Mouse (Mus musculus) gastrocnemius, adult 18-20 months (tissue): ENCODE measurements around the gene Zfp868. TPM values are rescaled to one million over a fixed set of nuclear protein-coding genes. Genes with fewer than 3 reads are reported as not detected.
"Not testable (repeated sequence)": the region's sequence is repeated elsewhere in the genome, so short reads cannot be mapped to it uniquely, and the experiment has no call there.

Experiments
- DNase-seq: peaks from one replicate; pipeline ENCODE4 v3.0.0; 2021; ENCODE audit warnings: low spot score
- long read RNA-seq, 2 experiments: library from polyadenylated mRNA; stranded (forward); transcript quantifications; one replicate each; pipeline ENCODE4 v2.0.0; 2021
- total RNA-seq, 2 experiments: library from RNA; stranded (reverse); gene quantifications; 2 replicates each; pipeline ENCODE4 v1.2.3; 2021

The Zfp868 gene
- 1 to 10 TPM; 5.0 to 6.1 TPM for total RNA-seq
- long read RNA-seq, experiment 1, partial matches to known transcripts, result 0 of 4 reads
- long read RNA-seq, experiment 1, other reads (novel, unspliced or antisense), result 1 of 4 reads
- long read RNA-seq, experiment 2, partial matches to known transcripts, result 2 of 9 reads
- long read RNA-seq, experiment 2, other reads (novel, unspliced or antisense), result 5 of 9 reads

DNA sequence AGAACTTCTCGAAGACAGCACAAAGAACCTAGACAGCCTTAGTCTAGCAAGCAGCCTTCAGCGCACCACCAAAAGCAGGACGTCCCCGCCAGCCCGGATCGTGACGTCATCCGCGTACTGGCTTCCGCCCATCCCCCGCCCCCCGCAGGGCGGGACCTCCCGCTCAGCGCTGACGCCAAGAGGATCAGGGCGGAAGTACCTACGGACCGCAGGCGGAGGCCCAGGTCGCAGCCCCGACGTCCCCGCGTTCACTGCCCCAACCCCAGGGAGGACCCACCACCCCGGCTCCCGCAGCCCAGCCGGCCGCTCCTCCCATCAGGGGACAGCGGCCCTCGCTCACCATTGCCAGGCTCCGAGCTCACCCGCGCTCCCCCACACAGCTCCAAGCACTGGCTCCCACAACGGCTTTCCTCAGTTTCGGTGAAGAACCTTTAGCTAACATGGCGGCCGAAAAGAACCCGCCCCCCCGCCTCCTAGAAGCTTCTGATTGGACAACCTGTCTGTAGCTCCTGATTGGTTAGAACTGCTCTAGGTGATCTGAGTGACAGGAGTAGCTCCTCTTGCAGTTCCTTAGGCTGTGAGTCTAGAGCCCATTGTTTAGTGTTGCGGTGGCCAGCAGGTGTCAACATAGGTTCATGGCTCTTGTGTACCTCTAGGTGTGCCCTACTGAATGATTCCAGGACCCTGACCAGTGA is at the start of gene Zfp868:
Zfp868 (minus strand) TSS at position 454 of the 695 bp plus-strand sequence.
- DNase-seq, result peak; percentile 99

DNA sequence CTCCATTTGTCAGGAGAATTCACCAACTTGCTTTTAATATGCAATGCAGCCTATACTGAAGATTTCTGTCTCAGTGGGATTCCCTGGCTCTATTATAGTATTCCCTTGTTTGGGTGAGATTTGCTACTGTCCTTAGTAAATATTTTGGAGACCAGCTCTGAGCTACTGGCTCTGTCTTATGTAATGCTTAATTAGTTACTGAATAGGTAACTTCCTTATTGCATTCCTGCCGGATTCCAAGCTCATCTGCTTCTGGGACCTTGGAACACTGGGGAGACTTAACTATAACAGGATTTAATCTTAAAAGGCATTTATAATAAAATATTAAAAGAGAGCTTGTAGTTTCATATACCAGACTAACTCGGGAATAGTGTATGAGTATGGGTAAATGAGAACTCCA is 39.7 kb upstream of the Zfp868 start:
- not testable (repeated sequence) for DNase-seq

DNA sequence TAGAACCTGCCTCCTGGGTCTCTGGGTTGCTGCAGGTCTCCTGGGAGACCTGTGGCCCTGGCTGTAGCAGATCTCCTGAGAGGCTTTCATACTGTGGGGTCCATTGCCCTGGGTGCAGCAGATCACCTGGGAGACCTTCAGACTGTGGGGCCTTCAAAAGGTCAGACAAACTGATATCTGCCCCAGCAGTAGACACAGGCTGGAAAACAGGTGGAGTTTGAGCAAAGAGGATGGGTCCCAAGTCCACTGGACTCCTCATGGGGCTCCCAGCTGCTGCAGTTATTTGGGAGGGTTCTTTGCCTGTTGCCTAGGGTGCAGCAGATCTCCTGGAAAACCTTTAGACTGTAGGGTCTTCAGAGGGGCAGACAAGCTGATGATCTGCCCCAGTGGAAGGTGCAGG is 35.9 kb upstream of the Zfp868 start:
- no peak for DNase-seq

- peak; percentile 94 for DNase-seq
Measured at GRCm38 (mm10) chr8:69654358-69654981, 29.1 kb upstream of the Zfp868 start, which contains the start of gene Zfp964. Gene Zfp964, plus strand, starts transcription at chr8:69654479.

GRCm38 (mm10) chr8:69653808-69654357 is 28.5 kb upstream of the Zfp868 start:
- DNase-seq, result no peak

DNA sequence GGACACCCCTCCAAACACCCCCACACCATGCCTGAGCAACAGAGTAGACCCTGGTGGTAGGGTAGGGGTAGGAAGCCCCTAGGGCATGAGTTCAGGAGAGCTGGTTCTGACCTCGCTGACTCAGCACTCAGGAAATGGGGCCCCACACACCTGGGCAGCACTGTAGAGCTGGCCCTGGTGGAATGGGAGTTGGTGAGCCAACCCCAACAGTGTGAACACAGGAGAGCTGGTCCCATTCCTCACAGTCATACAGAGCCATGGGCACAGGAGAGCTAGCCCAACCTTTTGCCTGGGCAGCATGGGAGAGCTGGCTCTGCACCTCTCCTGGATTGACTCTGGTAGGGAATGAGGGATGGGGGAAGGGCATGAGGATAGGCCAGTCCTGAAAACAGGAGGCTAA is 7.3 kb downstream of the Zfp868 start:
- DNase-seq, result no peak

DNA sequence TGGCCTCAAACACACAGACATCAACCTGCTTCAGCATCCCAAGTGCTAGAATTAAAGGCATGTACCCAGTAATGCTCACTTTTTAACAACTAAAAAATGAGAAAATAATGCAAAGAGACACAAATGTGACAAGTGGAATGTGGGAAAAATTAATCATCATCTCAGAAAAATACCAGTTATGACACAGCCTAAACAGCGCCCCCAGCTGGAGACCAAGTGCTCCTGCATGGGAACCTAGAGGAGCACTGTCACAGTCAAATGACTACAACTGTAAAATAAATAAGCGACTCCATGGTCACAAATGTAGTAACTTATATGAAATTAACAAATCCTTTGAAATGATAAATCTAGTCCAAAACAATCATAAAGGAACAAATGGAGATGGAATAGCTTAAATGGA is 10.7 kb downstream of the Zfp868 start:
- no peak for DNase-seq

DNA sequence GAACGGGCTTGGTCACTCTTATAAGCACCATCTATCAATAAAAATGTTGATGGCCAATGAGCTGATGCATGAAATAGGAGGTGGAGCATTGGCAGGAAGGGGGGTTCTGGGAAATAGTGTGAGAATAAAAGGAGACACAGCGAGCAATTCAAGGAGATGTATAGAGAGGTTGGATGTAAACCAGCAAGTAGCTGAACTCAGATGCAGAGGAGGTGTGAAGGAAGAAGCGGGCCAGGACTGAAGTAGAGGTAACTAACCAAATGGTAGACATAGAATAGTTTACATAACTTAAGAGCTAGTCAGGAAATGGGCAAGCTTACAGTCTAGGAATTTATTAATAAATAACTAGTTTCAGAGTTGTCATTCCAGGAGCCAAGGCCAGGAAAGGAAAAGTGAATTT is 27.8 kb downstream of the Zfp868 start:
- not testable (repeated sequence) for DNase-seq

DNA sequence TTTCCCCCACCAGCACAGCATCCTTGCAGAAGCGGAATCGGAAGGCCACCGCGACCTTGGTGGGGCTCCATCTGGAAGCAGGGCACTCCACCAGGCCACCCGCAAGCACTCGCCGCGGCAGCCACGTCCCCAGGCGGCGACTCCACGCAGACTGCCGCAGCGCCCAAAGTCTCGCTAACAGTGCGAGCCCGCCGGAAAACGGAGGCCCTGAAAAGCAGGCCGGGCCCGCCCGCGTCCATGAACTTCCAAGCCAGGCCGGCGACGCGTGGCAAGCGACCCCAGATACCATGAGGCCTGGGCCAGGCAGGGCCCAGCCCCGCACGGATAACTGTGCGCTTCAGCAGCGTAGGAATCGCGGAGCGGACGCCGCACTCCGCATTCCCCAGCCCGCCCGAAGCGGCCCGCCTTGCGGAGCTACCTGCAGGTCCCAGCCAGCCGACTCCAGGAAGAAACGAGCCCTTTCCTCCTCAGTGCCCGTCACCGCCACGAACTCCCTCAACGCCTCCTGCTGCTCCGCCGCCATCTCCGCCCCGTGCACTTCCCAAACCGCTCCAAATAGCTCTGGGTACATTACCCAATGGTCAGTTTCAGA is 40.6 kb downstream of the Zfp868 start:
- no peak for DNase-seq

- not testable (repeated sequence) for DNase-seq
Measured at GRCm38 (mm10) chr8:69584201-69584600, 41.1 kb downstream of the Zfp868 start.

Other genes starting within 250 kb of the Zfp868 start
- gene Gm9495, start 172.0 kb downstream of the Zfp868 start, total RNA-seq, result not detected
- gene Gm7697, start 102.6 kb downstream of the Zfp868 start, total RNA-seq, result not detected
- under 1 TPM; 0.53 to 0.88 TPM for gene Zfp964, start 28.9 kb upstream of the Zfp868 start, total RNA-seq
- gene Zfp869, start 85.2 kb upstream of the Zfp868 start, total RNA-seq, result 10 to 100 TPM; 15.3 to 15.9 TPM
- gene Zfp963, start 124.4 kb upstream of the Zfp868 start, total RNA-seq, result 1 to 10 TPM; 3.2 to 5.0 TPM
- 1 to 10 TPM; 3.2 to 3.3 TPM for gene Gm20422, start 149.3 kb upstream of the Zfp868 start, total RNA-seq
- gene Atp13a1, start 165.6 kb upstream of the Zfp868 start, total RNA-seq, result 1 to 10 TPM; 8.4 to 9.4 TPM
- 10 to 100 TPM; 14.1 to 14.4 TPM for gene Zfp866, start 165.6 kb upstream of the Zfp868 start, total RNA-seq
- 1 to 10 TPM; 3.5 to 3.8 TPM for gene Gmip, start 183.1 kb upstream of the Zfp868 start, total RNA-seq
- gene Lpar2, start 196.9 kb upstream of the Zfp868 start, total RNA-seq, result under 1 TPM; 0.05 to 0.07 TPM
- not detected for gene Pbx4, start 206.9 kb upstream of the Zfp868 start, total RNA-seq